Mouse (Mus musculus): Measurements from ENCODE around the gene Htatip2. TPM values are rescaled to one million over a fixed set of nuclear protein-coding genes. Genes with fewer than 3 reads are reported as not detected.

The Htatip2 gene
- polyA plus RNA-seq, 1 experiment from 2014 or later: 85.4 TPM

- DNase-seq (ENCODE audit: low spot score) (no peak), ATAC-seq (ENCODE audit: low FRiP score, low TSS enrichment) (no peak)
- Histone ChIP-seq H3K27me3 (ENCODE audit: control insufficient read depth, insufficient read depth, low read length) (no peaks in the 10 kb centered on the region), H3K27ac (replicated peaks) (no peak overlapping the region), H3K9ac (ENCODE audit: low read length) (no peak overlapping the region), H3K4me1 (replicated peaks; ENCODE audit: control insufficient read depth, insufficient read depth) (no peaks in the 10 kb centered on the region), H3K9me3 (ENCODE audit: control insufficient read depth, low read length) (no peaks in the 10 kb centered on the region), H3K4me3 (ENCODE audit: low read depth, low read length) (no peak overlapping the region), H3K4me2 (replicated peaks; ENCODE audit: low read depth) (no peak overlapping the region), H3K36me3 (ENCODE audit: control insufficient read depth, insufficient read depth, low read length) (peaks cover 6% of the 10 kb centered on the region; the same call in 1 of the 2 replicates)
- WGBS: 32% methylated on average over 1 of the region's 1 CpGs
- TF ChIP-seq CTCF (IDR thresholded peaks at IDR 0.05; ENCODE audit: low read depth): no peak
- no peak for TF ChIP-seq EP300 (optimal IDR thresholded peaks at IDR 0.05)
Observed at GRCm38 (mm10) chr7:49797171-49797570, 38.3 kb downstream of the Htatip2 start.

DNA sequence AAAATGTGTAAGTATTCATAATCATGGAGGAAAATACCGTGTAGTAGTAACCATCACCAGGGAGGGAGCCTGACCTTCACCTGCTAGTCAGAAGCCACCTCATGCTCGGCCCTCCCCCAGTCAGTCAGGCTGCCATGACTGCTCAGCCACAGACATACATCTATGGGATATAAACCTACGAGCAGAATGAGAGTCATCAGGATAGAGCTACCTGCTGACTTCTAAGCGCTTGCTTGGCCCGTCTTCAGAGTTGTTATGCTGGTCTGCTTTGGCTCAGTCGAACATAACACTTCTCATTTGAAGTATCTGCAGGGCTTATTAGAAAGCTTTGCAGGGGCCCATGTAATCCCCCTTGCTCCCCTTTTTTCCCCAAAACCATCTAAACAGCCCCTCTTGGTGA lies 44.6 kb downstream of the Htatip2 start:
- ATAC-seq (ENCODE audit: low FRiP score, low TSS enrichment): no peak

DNA sequence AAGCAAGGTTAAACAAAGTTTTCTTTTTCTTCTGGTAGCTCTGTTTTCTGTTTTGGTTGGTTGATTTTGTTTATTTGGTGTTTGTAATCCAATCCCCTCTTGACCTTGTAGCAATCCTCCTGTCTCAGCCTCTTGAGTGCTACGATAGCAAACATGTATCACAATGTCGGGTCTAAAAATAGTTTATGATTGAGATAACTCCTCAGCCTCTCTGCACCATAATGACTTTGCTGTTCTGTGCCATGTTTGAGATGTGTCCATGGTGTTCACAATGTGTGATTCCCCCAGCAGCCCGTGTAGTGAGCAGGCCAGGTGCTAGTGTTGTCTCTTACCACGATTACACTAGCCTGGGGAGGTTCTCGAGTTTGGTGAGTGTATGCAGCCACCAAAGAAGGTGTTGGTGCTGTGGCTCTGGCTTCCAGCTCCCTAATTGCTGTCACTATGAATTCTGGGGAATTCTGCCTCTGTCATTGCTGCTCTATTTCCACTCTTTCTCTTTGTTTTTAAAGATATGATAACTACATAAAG lies 45.8 kb downstream of the Htatip2 start:
- H3K9me3 ChIP-seq (ENCODE audit: control insufficient read depth, low read length): no peaks in the 10 kb centered on the region
- H3K4me3 ChIP-seq (ENCODE audit: low read depth, low read length): no peak overlapping the region
- no peaks in the 10 kb centered on the region for H3K27me3 ChIP-seq (ENCODE audit: control insufficient read depth, insufficient read depth, low read length)
- no peaks in the 10 kb centered on the region for H3K4me1 ChIP-seq (replicated peaks; ENCODE audit: control insufficient read depth, insufficient read depth)
- ATAC-seq (ENCODE audit: low FRiP score, low TSS enrichment): no peak
- DNase-seq (ENCODE audit: low spot score): no peak
- TF ChIP-seq EP300 (optimal IDR thresholded peaks at IDR 0.05) (no peak), CTCF (IDR thresholded peaks at IDR 0.05; ENCODE audit: low read depth) (no peak)
- H3K36me3 ChIP-seq (ENCODE audit: control insufficient read depth, insufficient read depth, low read length): peaks cover 6% of the 10 kb centered on the region; the same call in 1 of the 2 replicates
- H3K4me2 ChIP-seq (replicated peaks; ENCODE audit: low read depth): no peak overlapping the region
- H3K27ac ChIP-seq (replicated peaks): no peak overlapping the region
- 62% methylated on average over 5 of the region's 5 CpGs for WGBS
- H3K9ac ChIP-seq (ENCODE audit: low read length): no peak overlapping the region

More for the DNA sequence above, 44.6 kb downstream of the Htatip2 start:
- peaks cover 6% of the 10 kb centered on the region for H3K36me3 ChIP-seq (ENCODE audit: control insufficient read depth, insufficient read depth, low read length)
- no peak for TF ChIP-seq EP300 (optimal IDR thresholded peaks at IDR 0.05)
- no peak for TF ChIP-seq CTCF (IDR thresholded peaks at IDR 0.05; ENCODE audit: low read depth)
- H3K4me2 ChIP-seq (replicated peaks; ENCODE audit: low read depth): no peak overlapping the region
- H3K9ac ChIP-seq (ENCODE audit: low read length): no peak overlapping the region
- no peaks in the 10 kb centered on the region for H3K4me1 ChIP-seq (replicated peaks; ENCODE audit: control insufficient read depth, insufficient read depth)
- no peak overlapping the region for H3K4me3 ChIP-seq (ENCODE audit: low read depth, low read length)
- H3K9me3 ChIP-seq (ENCODE audit: control insufficient read depth, low read length): no peaks in the 10 kb centered on the region
- WGBS: 88% methylated on average over 6 of the region's 6 CpGs
- no peak for DNase-seq (ENCODE audit: low spot score)
- no peak overlapping the region for H3K27ac ChIP-seq (replicated peaks)
- H3K27me3 ChIP-seq (ENCODE audit: control insufficient read depth, insufficient read depth, low read length): no peaks in the 10 kb centered on the region

GRCm38 (mm10) chr7:49805618-49806017 lies 46.7 kb downstream of the Htatip2 start:
- ATAC-seq (ENCODE audit: low FRiP score, low TSS enrichment): no peak
- DNase-seq (ENCODE audit: low spot score): no peak
- Histone ChIP-seq H3K9me3 (ENCODE audit: control insufficient read depth, low read length) (no peaks in the 10 kb centered on the region), H3K27ac (replicated peaks) (no peak overlapping the region), H3K4me2 (replicated peaks; ENCODE audit: low read depth) (no peak overlapping the region), H3K27me3 (ENCODE audit: control insufficient read depth, insufficient read depth, low read length) (no peaks in the 10 kb centered on the region), H3K9ac (ENCODE audit: low read length) (no peak overlapping the region), H3K4me1 (replicated peaks; ENCODE audit: control insufficient read depth, insufficient read depth) (no peaks in the 10 kb centered on the region), H3K36me3 (ENCODE audit: control insufficient read depth, insufficient read depth, low read length) (peaks cover 6% of the 10 kb centered on the region; the same call in 1 of the 2 replicates), H3K4me3 (ENCODE audit: low read depth, low read length) (no peak overlapping the region)
- no peak for TF ChIP-seq EP300 (optimal IDR thresholded peaks at IDR 0.05)
- TF ChIP-seq CTCF (IDR thresholded peaks at IDR 0.05; ENCODE audit: low read depth): no peak
- 43% methylated on average over 3 of the region's 3 CpGs for WGBS

GRCm38 (mm10) chr7:49807093-49807682 lies 48.3 kb downstream of the Htatip2 start:
- Histone ChIP-seq H3K27ac (replicated peaks) (no peak overlapping the region), H3K4me2 (replicated peaks; ENCODE audit: low read depth) (no peak overlapping the region), H3K36me3 (ENCODE audit: control insufficient read depth, insufficient read depth, low read length) (peaks cover 6% of the 10 kb centered on the region; the same call in 1 of the 2 replicates), H3K4me1 (replicated peaks; ENCODE audit: control insufficient read depth, insufficient read depth) (no peaks in the 10 kb centered on the region), H3K9ac (ENCODE audit: low read length) (no peak overlapping the region), H3K9me3 (ENCODE audit: control insufficient read depth, low read length) (no peaks in the 10 kb centered on the region), H3K4me3 (ENCODE audit: low read depth, low read length) (no peak overlapping the region), H3K27me3 (ENCODE audit: control insufficient read depth, insufficient read depth, low read length) (no peaks in the 10 kb centered on the region)
- 76% methylated on average over 9 of the region's 9 CpGs for WGBS
- TF ChIP-seq CTCF (IDR thresholded peaks at IDR 0.05; ENCODE audit: low read depth): no peak
- TF ChIP-seq EP300 (optimal IDR thresholded peaks at IDR 0.05): no peak
- DNase-seq (ENCODE audit: low spot score): no peak
- ATAC-seq (ENCODE audit: low FRiP score, low TSS enrichment): no peak

DNA sequence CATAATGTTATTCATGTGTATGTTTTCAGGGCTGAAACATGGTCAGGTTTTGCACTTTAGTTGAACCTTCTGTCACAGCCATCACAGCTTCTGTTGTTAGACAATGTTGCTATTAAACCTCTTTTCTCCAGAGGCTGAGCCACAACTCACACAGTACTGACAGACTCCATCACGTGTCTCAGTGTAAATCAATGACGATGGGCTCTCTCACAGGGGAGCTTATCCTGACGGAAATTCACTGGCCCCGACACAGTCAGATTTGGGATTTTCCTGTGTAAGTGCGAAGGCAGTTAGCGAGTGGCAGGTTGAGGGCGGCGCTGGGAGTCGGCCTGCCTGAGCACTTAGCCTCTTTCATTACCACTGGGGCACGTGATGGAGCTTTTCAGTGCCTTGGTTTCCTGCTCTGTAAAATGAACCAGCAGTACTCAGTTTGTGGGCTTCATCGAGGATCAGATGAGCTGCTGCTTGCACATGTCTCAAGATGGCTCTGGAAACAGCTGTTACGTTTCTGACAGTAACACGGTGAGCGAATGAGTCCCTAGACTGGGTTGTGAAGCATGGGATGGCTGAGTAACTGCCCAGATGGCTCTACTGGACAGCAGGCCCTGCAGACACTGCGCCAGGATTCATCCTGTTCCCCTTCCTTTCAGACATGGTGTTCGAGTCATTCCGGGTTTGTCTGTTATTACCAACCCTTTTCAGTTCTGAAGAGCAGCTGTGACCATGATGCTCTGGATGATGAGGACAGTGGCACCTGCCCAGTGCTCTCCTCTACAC lies 49.1 kb downstream of the Htatip2 start:
- ATAC-seq (ENCODE audit: low FRiP score, low TSS enrichment) (no peak), DNase-seq (ENCODE audit: low spot score) (no peak)
- no peak overlapping the region for H3K4me2 ChIP-seq (replicated peaks; ENCODE audit: low read depth)
- TF ChIP-seq CTCF (IDR thresholded peaks at IDR 0.05; ENCODE audit: low read depth) (no peak), EP300 (optimal IDR thresholded peaks at IDR 0.05) (no peak)
- peaks cover 6% of the 10 kb centered on the region; the same call in 1 of the 2 replicates for H3K36me3 ChIP-seq (ENCODE audit: control insufficient read depth, insufficient read depth, low read length)
- no peak overlapping the region for H3K27ac ChIP-seq (replicated peaks)
- no peaks in the 10 kb centered on the region for H3K4me1 ChIP-seq (replicated peaks; ENCODE audit: control insufficient read depth, insufficient read depth)
- 87% methylated on average over 17 of the region's 17 CpGs for WGBS
- no peak overlapping the region for H3K4me3 ChIP-seq (ENCODE audit: low read depth, low read length)
- H3K9me3 ChIP-seq (ENCODE audit: control insufficient read depth, low read length): no peaks in the 10 kb centered on the region
- H3K9ac ChIP-seq (ENCODE audit: low read length): no peak overlapping the region
- no peaks in the 10 kb centered on the region for H3K27me3 ChIP-seq (ENCODE audit: control insufficient read depth, insufficient read depth, low read length)
